Mouse (Mus musculus) lung, adult 2 months (tissue): ENCODE measurements around the gene Gtf2f1.

Experiments used
- CTCF ChIP-seq: fragments of 200-500 bp; IDR thresholded peaks from 2 replicates; pipeline ENCODE4 v1.5.1; 2011; ENCODE audit warnings: mild to moderate bottlenecking, low read length, control low read depth; ENCODE audit not compliant: insufficient read depth
- POLR2A ChIP-seq: fragments of 200-500 bp; IDR thresholded peaks from 2 replicates; pipeline ENCODE4 v1.6.1; 2011; ENCODE audit warnings: low read depth, mild to moderate bottlenecking, control low read depth, low read length, borderline replicate concordance; ENCODE audit errors: extremely low read depth

- TF ChIP-seq CTCF (no peak), POLR2A (peak; percentile 3; the same call in 1 of the 2 replicates)
These were observed 48.4 kb upstream of the Gtf2f1 start, which contains the start of gene Slc25a23 for GRCm38 (mm10) chr17:57059486-57059977.
